Mouse (Mus musculus): Measurements from ENCODE around the gene Abcg1.

- TF ChIP-seq POLR2A (IDR thresholded peaks at IDR 0.05; ENCODE audit: insufficient read length, low read depth) (no peak), USF1 (IDR thresholded peaks at IDR 0.05; ENCODE audit: low read depth) (no peak), TCF12 (IDR thresholded peaks at IDR 0.05; ENCODE audit: insufficient read depth, poor library complexity, severe bottlenecking) (no peak), MYOG (IDR thresholded peaks at IDR 0.05; ENCODE audit: control insufficient read depth in 1 of 3, insufficient read depth in 1 of 3, insufficient read length in 2 of 3, low read depth in 2 of 3) (no peak), POLR2AphosphoS2 (IDR thresholded peaks at IDR 0.05; ENCODE audit: insufficient read length, low read depth) (no peak)
These were observed 33.2 kb upstream of the Abcg1 start for GRCm38 (mm10) chr17:31024125-31024781.

Data from myocyte (in vitro differentiated cells).